Mouse (Mus musculus) central nervous system, embryonic 18 days (tissue): ENCODE data around the gene Pole2. TPM values are rescaled to one million over a fixed set of nuclear protein-coding genes. Genes with fewer than 3 reads are reported as not detected.

Experiments
- polyA plus RNA-seq: library from polyadenylated mRNA; depleted of rRNA; stranded (reverse); fragments of >200 nt; gene quantifications from 2 replicates; pipeline ENCODE4 v1.2.3, GENCODE M21; 2012; rRNA removed

The Pole2 gene
- 4.9 and 6.3 TPM in 2 replicates for polyA plus RNA-seq

GRCm38 (mm10) chr12:69227776-69228466, at the start of gene Pole2:
Gene Pole2, minus strand, starts transcription at chr12:69228195.

GRCm38 (mm10) chr12:69240876-69241275, 12.9 kb upstream of the Pole2 start, which contains the start of gene Klhdc1:
Gene Klhdc1, plus strand, starts transcription at chr12:69241176.

GRCm38 (mm10) chr12:69204052-69204833, 23.8 kb downstream of the Pole2 start, which contains the start of gene Gm49384:
Gene Gm49384, minus strand, starts transcription at chr12:69204267.

GRCm38 (mm10) chr12:69198164-69198535, 29.8 kb downstream of the Pole2 start, which contains the start of gene Dnaaf2:
Gene Dnaaf2, minus strand, starts transcription at chr12:69198429.

GRCm38 (mm10) chr12:69196444-69197377, 31.3 kb downstream of the Pole2 start, which contains the start of gene Gm49383:
Gene Gm49383, minus strand, starts transcription at chr12:69197104.

GRCm38 (mm10) chr12:69183583-69184308, 44.2 kb downstream of the Pole2 start, which contains the start of the genes Rpl36al and Mgat2:
Gene Rpl36al, minus strand, starts transcription at chr12:69184083.
Gene Mgat2, plus strand, starts transcription at chr12:69184157.

GRCm38 (mm10) chr12:69168461-69169106, 59.4 kb downstream of the Pole2 start, which contains the start of gene Lrr1:
Gene Lrr1, plus strand, starts transcription at chr12:69168814.

GRCm38 (mm10) chr12:69158765-69159577, 69.0 kb downstream of the Pole2 start, which contains the start of gene Rps29:
Gene Rps29, minus strand, starts transcription at chr12:69159186.

Other genes starting within 250 kb of the Pole2 start
- gene Rps29, start 69.0 kb downstream of the Pole2 start, polyA plus RNA-seq = 1,966 and 2,188 TPM in 2 replicates
- gene Lrr1, start 59.4 kb downstream of the Pole2 start, polyA plus RNA-seq = 3.0 and 3.4 TPM in 2 replicates
- 461 and 465 TPM in 2 replicates for gene Rpl36al, start 44.1 kb downstream of the Pole2 start, polyA plus RNA-seq
- gene Mgat2, start 44.0 kb downstream of the Pole2 start, polyA plus RNA-seq = 20.3 and 20.6 TPM in 2 replicates
- 2.9 and 4.2 TPM in 2 replicates for gene Gm49383, start 31.1 kb downstream of the Pole2 start, polyA plus RNA-seq
- gene Dnaaf2, start 29.8 kb downstream of the Pole2 start, polyA plus RNA-seq = 4.2 and 4.4 TPM in 2 replicates
- 3.6 and 4.7 TPM in 2 replicates for gene Gm49384, start 23.9 kb downstream of the Pole2 start, polyA plus RNA-seq
- 10.8 and 12.7 TPM in 2 replicates for gene Klhdc1, start 13.0 kb upstream of the Pole2 start, polyA plus RNA-seq
- gene Klhdc2, start 68.5 kb upstream of the Pole2 start, polyA plus RNA-seq = 200 and 210 TPM in 2 replicates
- 34.9 and 36.3 TPM in 2 replicates for gene Nemf, start 129.0 kb upstream of the Pole2 start, polyA plus RNA-seq
- gene Arf6, start 144.0 kb upstream of the Pole2 start, polyA plus RNA-seq = 61.7 and 62.6 TPM in 2 replicates
- gene Gm9887, start 144.3 kb upstream of the Pole2 start, polyA plus RNA-seq = 0.20 and 0.30 TPM in 2 replicates